Mouse (Mus musculus) liver, postnatal 0 days (tissue): ENCODE results near the gene Adm2. TPM values are rescaled to one million over a fixed set of nuclear protein-coding genes. Genes with fewer than 3 reads are reported as not detected.
A peak's percentile ranks its signal among the peaks of the same experiment; 100 is the strongest.

Experiments used
- ATAC-seq: fragments of 200-750 bp; cut with Nextera tagmentation; 2 replicates; pipeline ENCODE4 v1.8.0; 2017; ENCODE audit warnings: mild to moderate bottlenecking, moderate library complexity
- DNase-seq: peaks from one replicate; pipeline ENCODE4 v3.0.0-alpha.2; 2016
- H3K27ac ChIP-seq: fragments of 300-500 bp; sonication (generic); 2 replicates; pipeline ENCODE4 v1.5.1; 2014; ENCODE audit warnings: antibody characterized with exemption, moderate library complexity, mild to moderate bottlenecking, low read depth
- H3K27me3 ChIP-seq: fragments of 300-500 bp; sonication (generic); 2 replicates; pipeline ENCODE4 v1.6.1; 2014; ENCODE audit warnings: low read length, control low read depth, mixed read lengths; ENCODE audit not compliant: insufficient read depth
- H3K36me3 ChIP-seq: fragments of 300-500 bp; sonication (generic); replicated peaks from 2 replicates; pipeline ENCODE4 v1.6.1; 2014; ENCODE audit warnings: mild to moderate bottlenecking, control low read depth, low read length, moderate library complexity, mixed read lengths; ENCODE audit not compliant: insufficient read depth
- H3K4me1 ChIP-seq: fragments of 300-500 bp; sonication (generic); 2 replicates; pipeline ENCODE4 v1.6.1; 2014; ENCODE audit warnings: antibody characterized with exemption, mild to moderate bottlenecking, control low read depth; ENCODE audit not compliant: insufficient read depth
- H3K4me2 ChIP-seq: fragments of 300-500 bp; sonication (generic); 2 replicates; pipeline ENCODE4 v1.6.1; 2014; ENCODE audit warnings: low read depth, mild to moderate bottlenecking, low read length, moderate library complexity, mixed read lengths
- H3K4me3 ChIP-seq: fragments of 300-500 bp; sonication (generic); 2 replicates; pipeline ENCODE4 v1.5.1; 2014; ENCODE audit warnings: low read depth, low read length
- H3K9ac ChIP-seq: fragments of 300-500 bp; sonication (generic); replicated peaks from 2 replicates; pipeline ENCODE4 v1.6.1; 2014; ENCODE audit warnings: mild to moderate bottlenecking, moderate library complexity
- H3K9me3 ChIP-seq: fragments of 300-500 bp; sonication (generic); 2 replicates; pipeline ENCODE4 v1.6.1; 2016; ENCODE audit warnings: mild to moderate bottlenecking, control low read depth, low read length, mixed read lengths
- CTCF ChIP-seq: sonication (generic); IDR thresholded peaks from 2 replicates; pipeline ENCODE4 v1.5.1; 2016; ENCODE audit warnings: antibody characterized with exemption, low read depth
- EP300 ChIP-seq: IDR thresholded peaks from 2 replicates; pipeline ENCODE4 v1.6.1; 2016; ENCODE audit warnings: antibody characterized with exemption, low read depth, mild to moderate bottlenecking
- WGBS: fragments of 180-500 bp; shearing (Covaris S2); extraction: QIAGEN DNeasy Blood & Tissue Kit; methylation state at CpG from one replicate; pipeline ENCODE4 v1.1.7; 2014; ENCODE audit not compliant: insufficient replicate concordance; 5-methylcytosine and 5-hydroxymethylcytosine counted together
- polyA plus RNA-seq: library from polyadenylated mRNA; unstranded; fragments of >200 nt; fragmentation: Nextera tagmentation; extraction: Ambion mirVana; gene quantifications from 2 replicates; pipeline ENCODE4 v1.2.1, GENCODE M21; 2015

Gene Adm2
- polyA plus RNA-seq, 1 experiment from 2014 or later, result 3.7 TPM

- TF ChIP-seq EP300, result no peak
- TF ChIP-seq CTCF, result no peak
- H3K4me1 ChIP-seq, result no peaks in the 10 kb centered on the region
- H3K4me3 ChIP-seq, result no peak overlapping the region
- H3K36me3 ChIP-seq, result peaks cover 62% of the 10 kb centered on the region
- H3K4me2 ChIP-seq, result no peak overlapping the region
- DNase-seq (no peak), ATAC-seq (no peak)
- no peak overlapping the region for H3K27ac ChIP-seq
- WGBS, result 38% methylated on average over 2 of the region's 2 CpGs
- H3K27me3 ChIP-seq, result no peaks in the 10 kb centered on the region
- H3K9me3 ChIP-seq, result no peaks in the 10 kb centered on the region
- H3K9ac ChIP-seq, result no peak overlapping the region
Measured at GRCm38 (mm10) chr15:89292795-89293194, 29.7 kb upstream of the Adm2 start.

DNA sequence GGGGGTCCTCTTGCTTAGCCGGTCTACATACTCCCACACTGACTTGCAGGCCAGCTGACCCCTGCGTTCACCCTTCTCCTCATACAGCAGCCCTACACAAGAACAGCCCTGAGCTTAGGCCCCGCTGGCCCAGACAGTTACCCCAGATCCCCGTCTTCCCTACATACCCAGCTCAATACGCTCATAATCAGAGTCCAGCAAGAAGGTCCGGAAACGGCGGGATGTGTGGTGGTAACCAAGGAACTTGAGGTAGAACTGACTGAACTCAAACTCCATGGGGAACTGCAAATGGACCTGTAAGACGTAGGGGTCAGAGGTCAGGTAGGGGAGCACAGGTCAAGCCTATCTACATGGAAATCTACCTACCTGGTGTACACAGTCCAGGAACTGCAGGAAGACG lies 28.7 kb upstream of the Adm2 start:
- Histone ChIP-seq H3K9ac (no peak overlapping the region), H3K36me3 (peaks cover 56% of the 10 kb centered on the region), H3K4me2 (no peak overlapping the region), H3K4me1 (no peaks in the 10 kb centered on the region), H3K27me3 (no peaks in the 10 kb centered on the region), H3K4me3 (no peak overlapping the region), H3K27ac (no peak overlapping the region), H3K9me3 (no peaks in the 10 kb centered on the region)
- no peak for ATAC-seq
- DNase-seq, result no peak
- TF ChIP-seq EP300 (no peak), CTCF (no peak)
- 87% methylated on average over 10 of the region's 10 CpGs for WGBS

GRCm38 (mm10) chr15:89295580-89296165 lies 26.8 kb upstream of the Adm2 start:
- Histone ChIP-seq H3K9ac (no peak overlapping the region), H3K4me2 (no peak overlapping the region), H3K36me3 (peaks cover 58% of the 10 kb centered on the region), H3K9me3 (no peaks in the 10 kb centered on the region), H3K27ac (no peak overlapping the region), H3K4me3 (no peak overlapping the region), H3K27me3 (no peaks in the 10 kb centered on the region), H3K4me1 (no peaks in the 10 kb centered on the region)
- DNase-seq (no peak), ATAC-seq (peak; percentile 29; the same call in 1 of the 2 replicates)
- TF ChIP-seq CTCF (no peak), EP300 (no peak)
- 71% methylated on average over 8 of the region's 8 CpGs for WGBS

DNA sequence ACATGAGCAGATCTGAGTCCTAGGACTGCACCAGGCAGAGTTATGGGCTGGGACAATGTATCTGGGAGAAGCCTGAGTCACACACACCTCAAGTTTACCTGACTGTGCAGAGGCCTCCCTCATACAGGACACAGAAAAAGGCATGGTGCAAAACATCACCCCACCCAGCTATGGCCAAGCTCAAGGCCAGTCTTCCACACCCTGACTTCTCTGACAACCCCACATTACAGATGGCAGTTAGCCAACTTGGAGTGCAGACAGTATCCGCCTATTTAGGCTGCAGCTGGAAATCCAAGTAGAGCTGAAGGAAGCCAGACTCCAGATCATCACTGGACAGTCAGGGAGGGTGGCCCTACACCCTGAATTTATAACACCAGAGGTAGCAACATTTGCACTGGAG lies 26.1 kb upstream of the Adm2 start:
- Histone ChIP-seq H3K4me1 (no peaks in the 10 kb centered on the region), H3K27ac (no peak overlapping the region), H3K4me2 (no peak overlapping the region), H3K9ac (no peak overlapping the region), H3K27me3 (no peaks in the 10 kb centered on the region), H3K36me3 (peaks cover 63% of the 10 kb centered on the region), H3K9me3 (no peaks in the 10 kb centered on the region), H3K4me3 (no peak overlapping the region)
- no peak for ATAC-seq
- DNase-seq, result no peak
- 70% methylated on average over 1 of the region's 1 CpGs for WGBS
- no peak for TF ChIP-seq CTCF
- no peak for TF ChIP-seq EP300

DNA sequence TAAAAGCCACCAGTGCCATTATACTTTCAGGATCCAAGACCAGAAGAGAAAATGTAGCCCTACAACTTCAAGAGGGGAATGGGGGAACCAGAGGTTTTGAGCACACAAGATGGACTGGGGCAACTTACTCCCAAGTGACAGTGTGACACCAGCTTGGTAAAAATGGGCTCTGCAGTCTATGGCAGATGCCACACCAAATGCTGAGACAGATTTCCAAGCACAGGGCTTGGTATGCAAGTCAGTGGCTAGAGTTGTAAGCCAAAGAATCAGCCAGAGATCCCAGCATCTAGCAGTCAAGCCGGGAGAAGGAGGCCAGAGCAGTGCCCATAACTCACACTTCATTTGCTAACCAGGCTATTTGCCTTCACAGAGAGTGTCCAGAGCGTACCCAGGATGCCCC lies 24.8 kb upstream of the Adm2 start:
- Histone ChIP-seq H3K27me3 (no peaks in the 10 kb centered on the region), H3K4me1 (no peaks in the 10 kb centered on the region), H3K4me3 (no peak overlapping the region), H3K36me3 (peaks cover 67% of the 10 kb centered on the region), H3K9me3 (no peaks in the 10 kb centered on the region), H3K4me2 (no peak overlapping the region), H3K27ac (no peak overlapping the region), H3K9ac (no peak overlapping the region)
- DNase-seq (no peak), ATAC-seq (no peak)
- TF ChIP-seq EP300, result no peak
- TF ChIP-seq CTCF, result no peak
- WGBS, result 97% methylated on average over 2 of the region's 2 CpGs

GRCm38 (mm10) chr15:89300180-89300579 lies 22.3 kb upstream of the Adm2 start:
- H3K4me3 ChIP-seq, result no peak overlapping the region
- no peak overlapping the region for H3K4me2 ChIP-seq
- H3K4me1 ChIP-seq, result no peaks in the 10 kb centered on the region
- H3K27me3 ChIP-seq, result no peaks in the 10 kb centered on the region
- H3K9me3 ChIP-seq, result no peaks in the 10 kb centered on the region
- H3K36me3 ChIP-seq, result peaks cover 66% of the 10 kb centered on the region
- WGBS, result 80% methylated on average over 13 of the region's 13 CpGs
- no peak for TF ChIP-seq EP300
- no peak for TF ChIP-seq CTCF
- no peak overlapping the region for H3K9ac ChIP-seq
- no peak for DNase-seq
- no peak overlapping the region for H3K27ac ChIP-seq
- no peak for ATAC-seq

DNA sequence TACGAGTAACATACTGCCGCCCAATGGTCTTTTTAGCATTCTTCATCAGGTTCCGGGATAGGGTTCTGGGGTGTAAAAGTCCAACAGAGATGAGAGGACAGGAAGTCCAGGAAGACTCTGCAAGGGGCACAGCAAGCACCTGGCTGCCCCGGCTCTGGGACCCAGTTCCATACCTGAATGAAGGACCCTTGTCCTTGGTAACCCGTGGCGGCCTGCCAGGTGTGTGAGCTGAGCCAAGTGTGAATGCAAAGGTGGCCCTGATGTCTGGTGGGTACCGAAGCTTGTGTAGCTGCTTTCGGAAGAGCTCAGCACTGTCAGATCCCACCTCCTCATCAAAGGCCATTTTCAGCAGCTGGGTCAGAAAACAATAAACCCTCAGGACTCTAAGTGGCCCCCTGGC lies 21.9 kb upstream of the Adm2 start:
- no peak overlapping the region for H3K9ac ChIP-seq
- H3K27me3 ChIP-seq, result no peaks in the 10 kb centered on the region
- no peak overlapping the region for H3K4me2 ChIP-seq
- H3K9me3 ChIP-seq, result no peaks in the 10 kb centered on the region
- no peak overlapping the region for H3K4me3 ChIP-seq
- H3K27ac ChIP-seq, result no peak overlapping the region
- 83% methylated on average over 8 of the region's 8 CpGs for WGBS
- peaks cover 66% of the 10 kb centered on the region for H3K36me3 ChIP-seq
- DNase-seq (no peak), ATAC-seq (no peak)
- no peak for TF ChIP-seq EP300
- no peak for TF ChIP-seq CTCF
- H3K4me1 ChIP-seq, result no peaks in the 10 kb centered on the region
